Mouse (Mus musculus) skeletal muscle tissue, postnatal 0 days (tissue): Measurements from ENCODE around the gene Uhrf1bp1l. TPM values are rescaled to one million over a fixed set of nuclear protein-coding genes. Genes with fewer than 3 reads are reported as not detected.

ENCODE experiments used
- polyA plus RNA-seq: library from polyadenylated mRNA; unstranded; fragments of >200 nt; fragmentation: Nextera tagmentation; extraction: Ambion mirVana; gene quantifications from 2 replicates; pipeline ENCODE4 v1.2.1, GENCODE M21; 2015

Uhrf1bp1l gene
- 6.3 and 8.8 TPM in 2 replicates for polyA plus RNA-seq

GRCm38 (mm10) chr10:89744871-89745665 is at the start of gene Uhrf1bp1l:
Uhrf1bp1l (plus strand) TSS chr10:89744991.

GRCm38 (mm10) chr10:89732001-89732794 is 12.6 kb upstream of the Uhrf1bp1l start, which contains the start of gene Actr6:
Actr6 (minus strand) TSS chr10:89732295.

Other genes with a start within 250 kb of the Uhrf1bp1l start
- gene Nr1h4, start 211.4 kb upstream of the Uhrf1bp1l start, polyA plus RNA-seq = not detected in 2 replicates
- not detected in 2 replicates for gene Slc17a8, start 123.7 kb upstream of the Uhrf1bp1l start, polyA plus RNA-seq
- gene Scyl2, start 58.7 kb upstream of the Uhrf1bp1l start, polyA plus RNA-seq = 2.8 and 3.1 TPM in 2 replicates
- 17.2 and 19.9 TPM in 2 replicates for gene Actr6, start 12.7 kb upstream of the Uhrf1bp1l start, polyA plus RNA-seq
- gene Anks1b, start 128.5 kb downstream of the Uhrf1bp1l start, polyA plus RNA-seq = 0.50 and 1.4 TPM in 2 replicates